Mouse (Mus musculus) liver, adult 2 months (tissue): ENCODE measurements at regions not wholly inside any gene's neighbourhood (a gene's known extent, or its start where the extent isn't known, plus 50 kb on each side); places are given as distances from the start of the nearest gene placed in this dataset.

Experiments used
- DNase-seq: peaks from one replicate; pipeline ENCODE4 v3.0.0-alpha.2; 2011; ENCODE audit warnings: low read depth, low spot score; ENCODE audit errors: extremely low read depth
- H3K27ac ChIP-seq: fragments of 200-500 bp; replicated peaks from 2 replicates; pipeline ENCODE4 v1.5.1; 2012; ENCODE audit warnings: low read depth, mild to moderate bottlenecking, control low read depth, inconsistent platforms, low read length; ENCODE audit not compliant: insufficient read depth
- H3K27me3 ChIP-seq: fragments of 200-500 bp; 2 replicates; pipeline ENCODE4 v1.6.1; 2012; ENCODE audit warnings: mild to moderate bottlenecking, moderate library complexity, low read length, inconsistent platforms; ENCODE audit not compliant: control insufficient read depth, insufficient read depth
- H3K36me3 ChIP-seq: fragments of 200-500 bp; 2 replicates; pipeline ENCODE4 v1.6.1; 2012; ENCODE audit warnings: low read length, inconsistent platforms; ENCODE audit not compliant: control insufficient read depth, insufficient read depth
- H3K4me1 ChIP-seq: fragments of 200-500 bp; 2 replicates; pipeline ENCODE4 v1.6.1; 2011; ENCODE audit warnings: low read length; ENCODE audit not compliant: control insufficient read depth, insufficient read depth
- H3K4me3 ChIP-seq: fragments of 200-500 bp; 2 replicates; pipeline ENCODE4 v1.5.1; 2011; ENCODE audit warnings: low read depth, mild to moderate bottlenecking, control low read depth, low read length, moderate library complexity; ENCODE audit not compliant: insufficient read depth
- H3K79me2 ChIP-seq: fragments of 200-500 bp; 2 replicates; pipeline ENCODE4 v1.6.1; 2012; ENCODE audit warnings: inconsistent platforms, mild to moderate bottlenecking, low read length, moderate library complexity; ENCODE audit not compliant: control insufficient read depth, insufficient read depth
- H3K9ac ChIP-seq: fragments of 200-500 bp; 2 replicates; pipeline ENCODE4 v1.6.1; 2012; ENCODE audit warnings: low read depth, mild to moderate bottlenecking, control low read depth, inconsistent platforms, low read length
- CTCF ChIP-seq: fragments of 200-500 bp; IDR thresholded peaks from 2 replicates; pipeline ENCODE4 v1.5.1; 2011; ENCODE audit warnings: low read depth, low read length, control low read depth
- POLR2A ChIP-seq: fragments of 200-500 bp; IDR thresholded peaks from 2 replicates; pipeline ENCODE4 v1.6.1; 2011; ENCODE audit warnings: low read length, control low read depth; ENCODE audit not compliant: insufficient read depth; ENCODE audit errors: extremely low read depth
- WGBS: fragments of 180-500 bp; shearing (Covaris S2); methylation state at CpG from one replicate; pipeline ENCODE4 v1.1.7; 2018; 5-methylcytosine and 5-hydroxymethylcytosine counted together

DNA sequence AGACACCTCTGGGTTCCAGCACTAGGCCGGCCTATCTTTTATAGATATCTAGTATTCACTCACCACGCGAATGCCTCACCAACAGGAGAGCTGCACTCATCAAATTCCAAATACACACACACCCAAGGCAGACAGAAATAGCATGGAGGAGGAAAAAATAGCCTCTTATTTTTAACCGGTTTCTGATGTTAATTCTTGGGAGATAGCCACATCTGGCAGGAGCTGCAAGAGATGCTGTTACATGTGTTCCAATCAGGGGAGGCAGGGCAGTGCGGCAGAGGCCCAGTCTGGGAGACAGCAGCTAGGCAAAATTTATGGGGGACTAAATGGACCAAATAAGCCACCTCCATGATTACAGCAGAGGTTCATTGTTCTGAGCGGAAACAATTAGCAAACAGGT lies 419.0 kb upstream of the Kazn start:
- Histone ChIP-seq H3K27ac (no peak overlapping the region), H3K4me3 (no peak overlapping the region), H3K27me3 (no peaks in the 10 kb centered on the region), H3K36me3 (no peaks in the 10 kb centered on the region), H3K9ac (no peak overlapping the region), H3K79me2 (no peaks in the 10 kb centered on the region), H3K4me1 (no peaks in the 10 kb centered on the region)
- DNase-seq, result no peak
- WGBS, result 87% methylated on average over 6 of the region's 6 CpGs
- TF ChIP-seq POLR2A, result no peak
- TF ChIP-seq CTCF, result no peak

- Histone ChIP-seq H3K4me3 (no peak overlapping the region), H3K27me3 (no peaks in the 10 kb centered on the region), H3K79me2 (no peaks in the 10 kb centered on the region), H3K36me3 (no peaks in the 10 kb centered on the region), H3K4me1 (no peaks in the 10 kb centered on the region), H3K9ac (no peak overlapping the region), H3K27ac (no peak overlapping the region)
- 91% methylated on average over 10 of the region's 10 CpGs for WGBS
- DNase-seq, result no peak
- TF ChIP-seq POLR2A (no peak), CTCF (no peak)
Observed at GRCm38 (mm10) chr4:142641069-142641468, 401.9 kb upstream of the Kazn start.

- Histone ChIP-seq H3K4me3 (no peak overlapping the region), H3K79me2 (no peaks in the 10 kb centered on the region), H3K9ac (no peak overlapping the region), H3K4me1 (no peaks in the 10 kb centered on the region), H3K36me3 (no peaks in the 10 kb centered on the region), H3K27me3 (no peaks in the 10 kb centered on the region), H3K27ac (no peak overlapping the region)
- 86% methylated on average over 9 of the region's 9 CpGs for WGBS
- TF ChIP-seq POLR2A (no peak), CTCF (no peak)
- DNase-seq, result no peak
Observed at GRCm38 (mm10) chr4:142639340-142639733, 400.1 kb upstream of the Kazn start.

DNA sequence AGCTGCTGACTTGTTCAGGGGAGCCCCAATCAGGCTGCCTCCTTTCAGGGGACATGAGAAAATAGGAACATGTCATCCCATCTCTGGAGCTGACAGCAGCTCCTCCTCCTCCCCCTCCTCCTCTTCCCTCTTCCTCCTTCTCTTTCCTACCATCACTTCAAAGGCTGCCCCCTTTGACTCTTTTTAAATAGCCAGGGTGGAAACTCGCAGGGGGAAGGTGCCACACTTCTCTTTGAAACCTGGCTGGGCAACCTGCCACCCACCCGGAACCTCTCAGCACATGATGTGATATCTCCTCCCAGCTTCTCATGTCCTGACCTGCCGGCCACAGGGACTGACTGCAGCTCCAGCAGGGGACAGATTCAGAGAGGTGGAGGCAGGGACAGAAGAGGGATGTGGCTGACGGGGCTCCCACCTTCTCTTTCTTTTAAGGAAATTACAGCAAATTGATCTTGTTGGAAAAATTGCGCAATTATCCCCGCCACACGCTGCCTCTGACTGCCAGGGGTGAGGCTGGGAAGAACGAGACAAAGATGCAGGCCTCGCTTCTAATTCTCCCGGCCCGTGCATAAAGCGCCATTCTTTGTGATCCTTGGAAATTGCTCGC lies 399.6 kb upstream of the Kazn start:
- no peaks in the 10 kb centered on the region for H3K4me1 ChIP-seq
- no peak overlapping the region for H3K4me3 ChIP-seq
- TF ChIP-seq POLR2A (no peak), CTCF (no peak)
- DNase-seq, result no peak
- WGBS, result 45% methylated on average over 13 of the region's 13 CpGs
- H3K79me2 ChIP-seq, result no peaks in the 10 kb centered on the region
- H3K27me3 ChIP-seq, result no peaks in the 10 kb centered on the region
- H3K27ac ChIP-seq, result no peak overlapping the region
- H3K9ac ChIP-seq, result no peak overlapping the region
- H3K36me3 ChIP-seq, result no peaks in the 10 kb centered on the region

GRCm38 (mm10) chr4:142638057-142638456 lies 398.9 kb upstream of the Kazn start:
- no peaks in the 10 kb centered on the region for H3K4me1 ChIP-seq
- no peak for TF ChIP-seq CTCF
- TF ChIP-seq POLR2A, result no peak
- H3K79me2 ChIP-seq, result no peaks in the 10 kb centered on the region
- H3K9ac ChIP-seq, result no peak overlapping the region
- 84% methylated on average over 4 of the region's 4 CpGs for WGBS
- no peak overlapping the region for H3K27ac ChIP-seq
- H3K36me3 ChIP-seq, result no peaks in the 10 kb centered on the region
- no peak overlapping the region for H3K4me3 ChIP-seq
- no peak for DNase-seq
- H3K27me3 ChIP-seq, result no peaks in the 10 kb centered on the region

DNA sequence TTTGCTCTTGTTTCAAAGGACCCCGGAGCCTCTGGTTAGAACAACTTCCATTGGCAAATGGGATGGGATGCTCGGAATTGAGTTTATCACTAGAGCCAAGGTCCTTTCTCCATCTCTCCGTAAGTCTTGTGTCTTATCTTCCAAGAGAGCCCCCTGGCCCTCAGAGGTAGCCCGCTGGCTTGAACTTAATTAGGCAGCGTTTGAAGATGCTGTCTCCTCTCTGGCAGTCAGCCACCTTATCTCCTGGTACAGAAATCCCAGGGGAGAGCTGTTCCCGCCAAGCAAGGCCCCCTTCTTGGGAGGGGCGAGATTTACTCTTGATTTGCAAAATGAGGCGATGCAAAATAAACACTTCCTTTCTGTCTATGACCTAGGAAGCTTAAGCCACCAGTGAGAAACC lies 395.2 kb upstream of the Kazn start:
- Histone ChIP-seq H3K9ac (no peak overlapping the region), H3K79me2 (no peaks in the 10 kb centered on the region), H3K4me1 (no peaks in the 10 kb centered on the region), H3K4me3 (no peak overlapping the region), H3K27me3 (no peaks in the 10 kb centered on the region), H3K36me3 (no peaks in the 10 kb centered on the region), H3K27ac (no peak overlapping the region)
- TF ChIP-seq POLR2A (no peak), CTCF (no peak)
- DNase-seq, result no peak
- WGBS, result 47% methylated on average over 8 of the region's 8 CpGs
